Mouse (Mus musculus): ENCODE data around the gene Mrgprb4. TPM values are rescaled to one million over a fixed set of nuclear protein-coding genes. Genes with fewer than 3 reads are reported as not detected.

Gene Mrgprb4
- total RNA-seq (2021), result not detected in 2 replicates
- long read RNA-seq, result 0 reads

GRCm38 (mm10) chr7:48199188-48199587 lies at the start of gene Mrgprb4:
TSS of gene Mrgprb4 (minus strand) at chr7:48199288.
- DNase-seq, result no peak

GRCm38 (mm10) chr7:48226114-48226513 lies 27.0 kb upstream of the Mrgprb4 start:
- no peak for DNase-seq

GRCm38 (mm10) chr7:48225065-48225464 lies 26.0 kb upstream of the Mrgprb4 start:
- no peak for DNase-seq

GRCm38 (mm10) chr7:48168919-48169318 lies 30.2 kb downstream of the Mrgprb4 start, which contains the start of gene Mrgprb5:
TSS of gene Mrgprb5 (minus strand) at chr7:48169019.
- DNase-seq, result no peak

GRCm38 (mm10) chr7:48167471-48167870 lies 31.6 kb downstream of the Mrgprb4 start:
- DNase-seq, result no peak

Other genes with a start within 250 kb of the Mrgprb4 start
- gene Mrgpra4, start 217.2 kb downstream of the Mrgprb4 start, total RNA-seq (2021), result not detected in 2 replicates
- gene Mrgprx1, start 171.7 kb downstream of the Mrgprb4 start, total RNA-seq (2021), result not detected in 2 replicates
- gene Mrgprb5, start 30.3 kb downstream of the Mrgprb4 start, total RNA-seq (2021), result not detected in 2 replicates
- not detected in 2 replicates for gene Mrgprb8, start 189.2 kb upstream of the Mrgprb4 start, total RNA-seq (2021)